Comparison of ENCODE assay signal across 8 mouse cellular contexts in the genomic region with DNA sequence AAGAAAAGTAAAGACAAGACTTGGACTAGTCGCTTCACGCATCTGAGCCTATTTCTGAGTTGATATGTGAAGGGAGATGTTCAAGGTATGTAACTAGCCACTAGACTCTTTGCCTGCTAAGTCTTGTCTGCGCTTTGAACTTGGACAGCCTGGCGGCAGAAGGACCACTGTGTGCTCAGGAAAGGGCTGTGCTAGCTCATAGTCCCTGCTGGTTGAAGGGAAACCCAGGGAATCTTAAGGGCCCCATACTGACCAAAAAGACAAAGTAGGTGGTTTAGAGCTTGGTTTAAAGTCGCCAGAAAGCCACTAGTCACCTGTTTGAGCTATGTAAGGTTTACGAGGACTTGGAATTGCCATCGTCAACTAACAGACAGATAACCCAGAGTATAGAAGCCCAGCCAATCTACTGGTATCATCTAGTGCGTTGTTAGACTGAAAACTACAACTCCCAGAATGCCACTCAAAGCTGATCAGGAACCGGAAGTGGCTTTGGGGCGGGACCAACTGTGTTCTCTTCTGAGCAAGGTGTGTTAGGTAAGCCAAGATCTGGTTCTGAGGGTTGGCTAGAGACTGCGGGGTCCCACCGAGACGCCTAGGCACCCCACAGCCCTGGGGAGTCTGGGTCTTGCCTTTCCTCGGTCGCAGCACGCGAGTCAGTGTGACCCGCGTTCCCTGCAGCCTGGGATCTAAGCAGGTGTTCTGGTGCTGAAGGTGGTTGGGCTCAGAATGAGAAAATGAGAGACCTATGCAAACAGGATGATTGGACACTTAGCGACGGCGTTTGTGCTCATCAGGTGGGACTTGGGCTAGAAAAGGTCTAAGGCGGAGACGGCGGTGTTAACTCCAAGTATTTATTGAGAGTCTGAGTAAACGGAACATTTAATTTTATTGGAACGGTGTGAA. TPM values are rescaled to one million over a fixed set of nuclear protein-coding genes. Genes with fewer than 3 reads are reported as not detected.
DNase-seq lines count a peak whose midpoint lies in the region; ATAC-seq and TF ChIP-seq lines count a peak whose summit lies in the region.

A gene (plus strand): TSS at position 466 of the 903 bp plus-strand sequence.

- ATAC-seq in heart, embryonic 12.5 days (ENCODE audit: insufficient number of reproducible peaks, low FRiP score): peak; percentile 48; the same call in 1 of the 2 replicates
- peak; percentile 87 for ATAC-seq in liver, embryonic 11.5 days (replicated peaks; ENCODE audit: low FRiP score)
- ATAC-seq in stomach, postnatal 0 days (ENCODE audit: low FRiP score, low TSS enrichment): peak; percentile 86

- TF ChIP-seq POLR2A in bone marrow macrophage, adult 2 months (IDR thresholded peaks at IDR 0.05; ENCODE audit: borderline replicate concordance, low read depth, low read length): no peak
- TF ChIP-seq POLR2A in embryonic fibroblast, embryonic 13.5 days (IDR thresholded peaks at IDR 0.05; ENCODE audit: low read depth, low read length): peak; percentile 63

- TF ChIP-seq CTCF in bone marrow macrophage, adult 2 months (IDR thresholded peaks at IDR 0.05; ENCODE audit: low read depth, low read length): no peak
- no peak for TF ChIP-seq CTCF in embryonic fibroblast, embryonic 13.5 days (IDR thresholded peaks at IDR 0.05; ENCODE audit: borderline replicate concordance, insufficient read depth, low read length)
- no peak for TF ChIP-seq CTCF in stomach, postnatal 0 days (IDR thresholded peaks at IDR 0.05; ENCODE audit: low read depth)

- 20% methylated on average over 27 of the region's 27 CpGs for WGBS in heart, embryonic 12.5 days
- 19% methylated on average over 27 of the region's 27 CpGs for WGBS in liver, embryonic 11.5 days
- WGBS in stomach, postnatal 0 days: 19% methylated on average over 27 of the region's 27 CpGs

- peaks cover 17% of the 10 kb centered on the region for H3K36me3 ChIP-seq in heart, embryonic 12.5 days
- H3K36me3 ChIP-seq in liver, embryonic 11.5 days (ENCODE audit: control insufficient read depth, insufficient read depth, low read length): no peaks in the 10 kb centered on the region
- peaks cover 5% of the 10 kb centered on the region; the same call in 1 of the 2 replicates for H3K36me3 ChIP-seq in stomach, postnatal 0 days (ENCODE audit: control insufficient read depth, insufficient read depth, low read length)

- H3K27me3 ChIP-seq in heart, embryonic 12.5 days (replicated peaks): no peaks in the 10 kb centered on the region
- H3K27me3 ChIP-seq in liver, embryonic 11.5 days (replicated peaks; ENCODE audit: control insufficient read depth, insufficient read depth, low read length): no peaks in the 10 kb centered on the region
- H3K27me3 ChIP-seq in stomach, postnatal 0 days (ENCODE audit: control insufficient read depth, insufficient read depth, low read length): no peaks in the 10 kb centered on the region

- H3K4me1 ChIP-seq in bone marrow macrophage, adult 2 months (ENCODE audit: control insufficient read depth, insufficient read depth, low read length): 0 out of 2 replicates have a peak, but pooled peaks cover 4% of the 10 kb centered on the region
- no peaks in the 10 kb centered on the region for H3K4me1 ChIP-seq in embryonic fibroblast, embryonic 13.5 days (ENCODE audit: control insufficient read depth, insufficient read depth, low read length)
- H3K4me1 ChIP-seq in heart, embryonic 12.5 days (replicated peaks): peaks cover 7% of the 10 kb centered on the region; the same call in 1 of the 2 replicates
- H3K4me1 ChIP-seq in liver, embryonic 11.5 days (replicated peaks; ENCODE audit: control insufficient read depth, insufficient read depth, low read length): peaks cover 5% of the 10 kb centered on the region; the same call in 1 of the 2 replicates
- H3K4me1 ChIP-seq in stomach, postnatal 0 days (replicated peaks; ENCODE audit: control insufficient read depth, insufficient read depth): no peaks in the 10 kb centered on the region

- peak within 1 kb of the TSS; percentile 77 for H3K4me2 ChIP-seq in heart, embryonic 12.5 days
- peak within 1 kb of the TSS; percentile 81 for H3K4me2 ChIP-seq in liver, embryonic 11.5 days
- peak within 1 kb of the TSS; percentile 84 for H3K4me2 ChIP-seq in stomach, postnatal 0 days (replicated peaks; ENCODE audit: low read depth)

- no peaks in the 10 kb centered on the region for H3K9me3 ChIP-seq in heart, embryonic 12.5 days (replicated peaks)
- H3K9me3 ChIP-seq in liver, embryonic 11.5 days (ENCODE audit: control insufficient read depth, low read length): no peaks in the 10 kb centered on the region
- no peaks in the 10 kb centered on the region for H3K9me3 ChIP-seq in stomach, postnatal 0 days (ENCODE audit: control insufficient read depth, low read length)

- peak within 1 kb of the TSS; percentile 94 for H3K4me3 ChIP-seq in bone marrow macrophage, adult 2 months (ENCODE audit: insufficient read depth, low read length)
- H3K4me3 ChIP-seq in embryonic fibroblast, embryonic 13.5 days (ENCODE audit: insufficient read depth, low read length): peak within 1 kb of the TSS; percentile 91
- H3K4me3 ChIP-seq in heart, embryonic 12.5 days: peak within 1 kb of the TSS; percentile 82
- H3K4me3 ChIP-seq in liver, embryonic 11.5 days (ENCODE audit: low read depth, low read length): peak within 1 kb of the TSS; percentile 76
- H3K4me3 ChIP-seq in stomach, postnatal 0 days (ENCODE audit: low read depth, low read length): peak within 1 kb of the TSS; percentile 63

- no peak for TF ChIP-seq EP300 in stomach, postnatal 0 days (optimal IDR thresholded peaks at IDR 0.05)

- DNase-seq in CD4-positive, CD25-positive, alpha-beta regulatory T cell, adult 2 months (ENCODE audit: low read depth, low spot score): peak; percentile 92
- peak; percentile 81 for DNase-seq in kidney, postnatal 10 days
- peak; percentile 74 for DNase-seq in liver, embryonic 11.5 days (ENCODE audit: low spot score)
- DNase-seq in naive thymus-derived CD4-positive, alpha-beta T cell, adult 2 months (ENCODE audit: low read depth): peak; percentile 91
- peak; percentile 82 for DNase-seq in stomach, postnatal 0 days (ENCODE audit: low spot score)

- H3K27ac ChIP-seq in bone marrow macrophage, adult 2 months (ENCODE audit: insufficient read depth, low read depth, low read length): no peak within 1 kb of the TSS
- no peak within 1 kb of the TSS for H3K27ac ChIP-seq in embryonic fibroblast, embryonic 13.5 days (ENCODE audit: insufficient read depth, low read length)
- no peak within 1 kb of the TSS for H3K27ac ChIP-seq in heart, embryonic 12.5 days (ENCODE audit: poor library complexity, severe bottlenecking)
- H3K27ac ChIP-seq in liver, embryonic 11.5 days (ENCODE audit: low read depth, low read length): 0 out of 2 replicates have a peak within 1 kb of the TSS, but pooled peaks have one; percentile 11
- H3K27ac ChIP-seq in stomach, postnatal 0 days (replicated peaks): no peak within 1 kb of the TSS

- H3K9ac ChIP-seq in heart, embryonic 12.5 days: peak within 1 kb of the TSS; percentile 82
- H3K9ac ChIP-seq in liver, embryonic 11.5 days (ENCODE audit: low read depth, low read length): peak within 1 kb of the TSS; percentile 72
- peak within 1 kb of the TSS; percentile 76 for H3K9ac ChIP-seq in stomach, postnatal 0 days (ENCODE audit: low read length)

RNA-seq across cellular contexts. Expression of the gene that starts here (rescaled TPM):
- polyA plus RNA-seq in bone marrow macrophage, adult 2 months (2012; ENCODE audit: insufficient read depth, insufficient read length, missing spikeins): 12.1 and 13.4 TPM in 2 replicates
- 11.2 and 12.6 TPM in 2 replicates for polyA plus RNA-seq in embryonic fibroblast, embryonic 13.5 days (2011; ENCODE audit: insufficient read length, low read depth, missing spikeins)
- 9.3 and 10.1 TPM in 2 replicates for polyA plus RNA-seq in heart, embryonic 12.5 days (2016; fragmentation: Nextera tagmentation; extraction: Ambion mirVana)
- polyA plus RNA-seq in liver, embryonic 11.5 days (2014; fragmentation: Nextera tagmentation; extraction: Ambion mirVana): 16.5 and 17.8 TPM in 2 replicates
- 10.7 and 10.9 TPM in 2 replicates for polyA plus RNA-seq in stomach, postnatal 0 days (2015; fragmentation: Nextera tagmentation; extraction: Ambion mirVana)
